Mouse (Mus musculus): ENCODE results near the gene Slc3a1.

- TF ChIP-seq CTCF (IDR thresholded peaks at IDR 0.05; ENCODE audit: low read depth): no peak
- no peak for TF ChIP-seq EP300 (optimal IDR thresholded peaks at IDR 0.05)
Measured at GRCm38 (mm10) chr17:85088401-85088800, 60.2 kb downstream of the Slc3a1 start.

All from stomach, postnatal 0 days (tissue).